Mouse (Mus musculus): ENCODE measurements around the gene Tmem182. TPM values are rescaled to one million over a fixed set of nuclear protein-coding genes. Genes with fewer than 3 reads are reported as not detected.

Gene Tmem182
- total and polyA plus RNA-seq, 2 experiments from 2014 or later = 0.05 to 0.21 TPM

DNA sequence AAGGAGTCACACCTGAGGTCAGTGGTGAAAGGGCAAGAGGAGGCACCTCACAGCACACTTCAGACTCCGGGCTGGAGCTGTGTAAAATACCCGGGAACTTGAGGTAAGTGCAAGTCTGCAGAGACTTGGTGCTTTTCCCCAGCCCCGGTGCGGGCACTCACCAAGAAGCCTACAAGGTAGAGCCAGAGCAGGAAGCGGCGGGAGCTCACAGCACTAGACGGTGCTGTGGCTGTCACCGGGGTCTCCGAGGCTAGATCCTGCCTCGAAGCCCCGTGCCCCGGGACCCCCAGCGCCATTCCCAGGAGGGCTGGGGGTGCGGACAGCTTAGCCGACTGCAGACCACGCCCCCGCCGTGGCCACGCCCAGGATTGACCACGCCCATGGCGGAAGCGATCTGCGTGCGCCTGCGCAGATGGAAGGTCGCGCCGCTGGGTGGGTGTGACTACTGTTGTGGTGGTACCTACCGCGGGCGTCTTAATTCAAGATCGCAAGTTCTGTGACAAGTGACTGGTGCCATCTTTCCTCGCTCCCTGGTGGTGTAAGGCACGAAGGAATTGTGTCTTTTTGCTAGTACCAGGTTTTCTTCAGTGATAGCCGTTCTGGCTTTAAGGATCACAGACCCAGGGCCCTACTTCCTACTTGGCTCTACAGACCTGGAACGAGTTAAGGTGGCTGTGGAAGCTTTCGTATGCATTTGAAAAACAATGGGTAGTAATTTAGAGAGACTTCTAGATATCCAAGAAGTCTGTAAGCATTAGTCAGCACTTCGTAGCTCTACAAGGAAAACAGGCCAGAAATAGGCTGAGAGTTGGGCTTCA is 14.9 kb upstream of the Tmem182 start, which contains the start of gene Mfsd9:
Gene Mfsd9 (minus strand): TSS at position 364 of the 818 bp plus-strand sequence.
- Histone ChIP-seq H3K9ac (replicated peaks; ENCODE audit: low read length, poor library complexity, severe bottlenecking) (peak within 1 kb of the TSS; percentile 63), H3K9me3 (ENCODE audit: low read length) (no peaks in the 10 kb centered on the region), H3K4me1 (ENCODE audit: insufficient read depth, low read length) (peaks cover 8% of the 10 kb centered on the region; the same call in 1 of the 2 replicates), H3K4me2 (ENCODE audit: low read depth, low read length, poor library complexity, severe bottlenecking) (peak within 1 kb of the TSS; percentile 84), H3K4me3 (ENCODE audit: low read depth, low read length) (peak within 1 kb of the TSS; percentile 71), H3K36me3 (ENCODE audit: insufficient read depth, low read length) (no peaks in the 10 kb centered on the region), H3K27me3 (ENCODE audit: insufficient read depth, low read length) (no peaks in the 10 kb centered on the region), H3K27ac (ENCODE audit: low read depth, low read length) (peak within 1 kb of the TSS; percentile 68)
- no peak for TF ChIP-seq CTCF (IDR thresholded peaks at IDR 0.05)
- WGBS = 8% methylated on average over 38 of the region's 38 CpGs
- DNase-seq (ENCODE audit: low spot score) (peak; percentile 87), ATAC-seq (ENCODE audit: low FRiP score) (peak; percentile 94)

GRCm38 (mm10) chr1:40795508-40795907 is 9.9 kb upstream of the Tmem182 start:
- Histone ChIP-seq H3K27ac (ENCODE audit: low read depth, low read length) (no peak overlapping the region), H3K4me1 (ENCODE audit: insufficient read depth, low read length) (no peaks in the 10 kb centered on the region), H3K9ac (replicated peaks; ENCODE audit: low read length, poor library complexity, severe bottlenecking) (no peak overlapping the region), H3K4me3 (ENCODE audit: low read depth, low read length) (no peak overlapping the region), H3K27me3 (ENCODE audit: insufficient read depth, low read length) (no peaks in the 10 kb centered on the region), H3K4me2 (ENCODE audit: low read depth, low read length, poor library complexity, severe bottlenecking) (no peak overlapping the region), H3K9me3 (ENCODE audit: low read length) (no peaks in the 10 kb centered on the region), H3K36me3 (ENCODE audit: insufficient read depth, low read length) (no peaks in the 10 kb centered on the region)
- TF ChIP-seq CTCF (IDR thresholded peaks at IDR 0.05) = no peak
- ATAC-seq (ENCODE audit: low FRiP score) = no peak
- WGBS = 100% methylated on average over 1 of the region's 1 CpGs
- DNase-seq (ENCODE audit: low spot score) = no peak

DNA sequence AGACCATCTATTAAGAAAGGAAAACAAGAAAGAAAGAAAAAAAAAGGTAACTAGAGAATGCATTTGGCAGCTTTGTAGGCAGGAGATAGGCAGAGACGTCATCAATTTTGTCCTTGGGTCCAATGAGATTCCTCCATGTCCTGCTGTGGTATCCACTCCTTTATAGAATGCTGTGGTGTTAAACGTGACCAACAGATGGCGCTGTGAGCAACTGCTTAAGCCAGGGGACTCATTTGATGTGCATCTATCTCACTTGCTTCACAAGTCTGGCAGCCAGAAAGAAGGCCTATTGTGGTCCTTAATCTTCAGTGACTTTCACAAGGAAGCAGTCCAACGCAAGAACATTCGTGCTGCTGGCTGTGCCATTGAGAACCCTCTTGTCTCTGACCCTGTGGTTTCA is 8.1 kb upstream of the Tmem182 start:
- WGBS = 13% methylated on average over 5 of the region's 5 CpGs
- no peaks in the 10 kb centered on the region for H3K36me3 ChIP-seq (ENCODE audit: insufficient read depth, low read length)
- H3K27ac ChIP-seq (ENCODE audit: low read depth, low read length) = no peak overlapping the region
- H3K9me3 ChIP-seq (ENCODE audit: low read length) = no peaks in the 10 kb centered on the region
- no peaks in the 10 kb centered on the region for H3K4me1 ChIP-seq (ENCODE audit: insufficient read depth, low read length)
- H3K9ac ChIP-seq (replicated peaks; ENCODE audit: low read length, poor library complexity, severe bottlenecking) = no peak overlapping the region
- TF ChIP-seq CTCF (IDR thresholded peaks at IDR 0.05) = peak; percentile 84
- DNase-seq (ENCODE audit: low spot score) (peak; percentile 83), ATAC-seq (ENCODE audit: low FRiP score) (no peak)
- H3K4me3 ChIP-seq (ENCODE audit: low read depth, low read length) = no peak overlapping the region
- no peak overlapping the region for H3K4me2 ChIP-seq (ENCODE audit: low read depth, low read length, poor library complexity, severe bottlenecking)
- no peaks in the 10 kb centered on the region for H3K27me3 ChIP-seq (ENCODE audit: insufficient read depth, low read length)

DNA sequence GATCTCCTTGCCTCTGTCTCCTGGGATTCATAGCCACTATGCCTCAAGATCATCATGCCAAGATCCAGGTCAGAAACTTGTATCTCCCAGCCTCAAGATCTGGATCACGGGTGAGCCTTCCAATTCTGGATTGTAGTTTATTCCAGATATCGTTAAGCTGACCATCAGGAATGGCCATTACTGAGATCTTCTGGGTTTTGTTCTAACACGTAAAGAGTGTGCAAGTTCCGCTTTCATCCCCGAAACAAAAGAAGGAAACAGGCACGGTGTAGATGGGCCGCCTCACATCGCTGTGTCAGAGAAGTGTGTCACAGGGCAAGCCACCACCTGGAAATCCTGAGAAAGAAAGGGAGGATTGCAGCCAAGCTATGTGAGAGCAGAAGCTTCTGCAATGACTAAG is 6.3 kb upstream of the Tmem182 start:
- Histone ChIP-seq H3K4me3 (ENCODE audit: low read depth, low read length) (no peak overlapping the region), H3K4me2 (ENCODE audit: low read depth, low read length, poor library complexity, severe bottlenecking) (no peak overlapping the region), H3K9ac (replicated peaks; ENCODE audit: low read length, poor library complexity, severe bottlenecking) (no peak overlapping the region), H3K9me3 (ENCODE audit: low read length) (no peaks in the 10 kb centered on the region), H3K36me3 (ENCODE audit: insufficient read depth, low read length) (no peaks in the 10 kb centered on the region), H3K27me3 (ENCODE audit: insufficient read depth, low read length) (no peaks in the 10 kb centered on the region), H3K4me1 (ENCODE audit: insufficient read depth, low read length) (no peaks in the 10 kb centered on the region), H3K27ac (ENCODE audit: low read depth, low read length) (no peak overlapping the region)
- no peak for TF ChIP-seq CTCF (IDR thresholded peaks at IDR 0.05)
- ATAC-seq (ENCODE audit: low FRiP score) (no peak), DNase-seq (ENCODE audit: low spot score) (no peak)
- 91% methylated on average over 8 of the region's 8 CpGs for whole genome bisulfite sequencing

DNA sequence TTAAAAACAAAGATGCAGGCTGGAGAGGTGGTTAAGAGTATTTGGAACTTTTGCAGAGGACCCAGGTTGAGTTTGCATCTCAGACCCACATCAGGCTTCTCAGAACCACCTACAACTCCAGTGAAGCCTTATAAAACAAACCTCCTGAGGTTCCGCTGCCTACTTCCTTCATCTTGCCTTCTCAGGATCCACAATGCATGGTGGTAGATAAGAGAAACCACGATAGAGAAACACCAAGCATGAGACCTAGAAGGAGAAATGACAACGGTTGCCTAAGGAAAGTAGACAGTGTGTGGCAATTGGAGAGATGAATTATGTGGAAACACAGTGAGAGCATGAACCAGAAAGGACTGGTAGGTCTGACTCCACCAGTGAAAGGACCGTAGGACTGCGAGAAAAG is 4.5 kb upstream of the Tmem182 start:
- WGBS = 82% methylated on average over 5 of the region's 5 CpGs
- no peaks in the 10 kb centered on the region for H3K9me3 ChIP-seq (ENCODE audit: low read length)
- H3K4me2 ChIP-seq (ENCODE audit: low read depth, low read length, poor library complexity, severe bottlenecking) = no peak overlapping the region
- DNase-seq (ENCODE audit: low spot score) (no peak), ATAC-seq (ENCODE audit: low FRiP score) (no peak)
- H3K4me1 ChIP-seq (ENCODE audit: insufficient read depth, low read length) = no peaks in the 10 kb centered on the region
- no peaks in the 10 kb centered on the region for H3K36me3 ChIP-seq (ENCODE audit: insufficient read depth, low read length)
- H3K27ac ChIP-seq (ENCODE audit: low read depth, low read length) = no peak overlapping the region
- H3K4me3 ChIP-seq (ENCODE audit: low read depth, low read length) = no peak overlapping the region
- no peaks in the 10 kb centered on the region for H3K27me3 ChIP-seq (ENCODE audit: insufficient read depth, low read length)
- no peak overlapping the region for H3K9ac ChIP-seq (replicated peaks; ENCODE audit: low read length, poor library complexity, severe bottlenecking)
- no peak for TF ChIP-seq CTCF (IDR thresholded peaks at IDR 0.05)

GRCm38 (mm10) chr1:40802759-40803158 is 2.6 kb upstream of the Tmem182 start:
- Histone ChIP-seq H3K4me2 (ENCODE audit: low read depth, low read length, poor library complexity, severe bottlenecking) (no peak overlapping the region), H3K9ac (replicated peaks; ENCODE audit: low read length, poor library complexity, severe bottlenecking) (no peak overlapping the region), H3K9me3 (ENCODE audit: low read length) (no peaks in the 10 kb centered on the region), H3K4me3 (ENCODE audit: low read depth, low read length) (no peak overlapping the region), H3K4me1 (ENCODE audit: insufficient read depth, low read length) (no peaks in the 10 kb centered on the region), H3K27me3 (ENCODE audit: insufficient read depth, low read length) (no peaks in the 10 kb centered on the region), H3K36me3 (ENCODE audit: insufficient read depth, low read length) (no peaks in the 10 kb centered on the region), H3K27ac (ENCODE audit: low read depth, low read length) (no peak overlapping the region)
- peak; percentile 91 for TF ChIP-seq CTCF (IDR thresholded peaks at IDR 0.05)
- ATAC-seq (ENCODE audit: low FRiP score) (no peak), DNase-seq (ENCODE audit: low spot score) (peak; percentile 72)
- WGBS = 25% methylated on average over 3 of the region's 3 CpGs
